Mouse (Mus musculus) lung, adult 2 months (tissue): ENCODE results near the gene Spa17. TPM values are rescaled to one million over a fixed set of nuclear protein-coding genes. Genes with fewer than 3 reads are reported as not detected.

Source experiments
- DNase-seq: peaks from one replicate; pipeline ENCODE4 v3.0.0; 2022
- H3K4me1 ChIP-seq: fragments of 200-500 bp; 2 replicates; pipeline ENCODE4 v1.6.1; 2011; ENCODE audit warnings: low read length; ENCODE audit not compliant: control insufficient read depth, insufficient read depth
- H3K4me3 ChIP-seq: fragments of 200-500 bp; replicated peaks from 2 replicates; pipeline ENCODE3; 2011; ENCODE audit warnings: low read depth, mild to moderate bottlenecking, control low read depth, low read length; ENCODE audit errors: extremely low read depth
- CTCF ChIP-seq: fragments of 200-500 bp; IDR thresholded peaks from 2 replicates; pipeline ENCODE4 v1.5.1; 2011; ENCODE audit warnings: mild to moderate bottlenecking, low read length, control low read depth; ENCODE audit not compliant: insufficient read depth
- POLR2A ChIP-seq: fragments of 200-500 bp; IDR thresholded peaks from 2 replicates; pipeline ENCODE4 v1.6.1; 2011; ENCODE audit warnings: low read depth, mild to moderate bottlenecking, control low read depth, low read length, borderline replicate concordance; ENCODE audit errors: extremely low read depth
- WGBS: fragments of 180-500 bp; shearing (Covaris S2); methylation state at CpG from one replicate; pipeline ENCODE4 v1.1.7; 2018; 5-methylcytosine and 5-hydroxymethylcytosine counted together
- polyA plus RNA-seq: library from polyadenylated mRNA; depleted of rRNA; stranded (reverse); fragments of >200 nt; gene quantifications from 2 replicates; pipeline ENCODE4 v1.2.3, GENCODE M21; 2012; rRNA removed

The Spa17 gene
- polyA plus RNA-seq, 1 experiment = 3.1 TPM

DNA sequence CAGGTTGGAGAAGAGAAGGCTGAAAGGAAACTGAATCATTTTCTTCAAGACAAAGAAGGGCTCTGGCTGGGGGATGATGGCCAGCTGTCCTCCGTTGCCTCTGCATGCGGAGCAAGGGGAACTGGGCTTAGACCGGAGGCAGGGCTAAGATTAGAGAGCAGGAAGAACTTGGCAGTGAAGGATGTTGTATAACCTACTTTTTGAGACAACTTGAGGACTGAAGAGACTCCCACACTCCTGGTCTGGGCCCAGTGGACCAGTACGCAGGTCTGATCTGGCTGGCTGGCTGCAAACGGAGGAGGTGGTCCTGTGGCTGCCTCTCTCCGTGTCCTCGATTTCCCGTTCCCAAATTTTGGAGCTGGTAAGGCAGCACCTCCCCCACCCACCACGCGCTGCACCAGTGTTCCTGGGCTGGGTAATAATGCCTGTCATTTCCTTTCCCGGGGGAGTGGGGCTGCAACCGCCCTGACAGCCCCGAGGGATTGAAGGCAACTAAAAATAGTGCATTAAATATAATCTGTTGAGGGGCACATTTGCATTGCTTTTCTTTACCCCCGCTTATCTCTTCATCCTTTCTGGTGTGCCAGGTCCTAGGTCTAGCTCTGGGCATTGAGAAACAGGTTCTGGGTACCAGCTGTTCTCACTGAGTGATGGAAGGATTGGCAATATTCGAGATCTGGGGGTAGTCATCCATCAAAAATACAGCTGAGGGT lies 45.5 kb downstream of the Spa17 start:
- peaks cover 10% of the 10 kb centered on the region; the same call in 1 of the 2 replicates for H3K4me1 ChIP-seq
- no peak for TF ChIP-seq CTCF
- no peak overlapping the region for H3K4me3 ChIP-seq
- no peak for DNase-seq
- WGBS = 15% methylated on average over 15 of the region's 15 CpGs

DNA sequence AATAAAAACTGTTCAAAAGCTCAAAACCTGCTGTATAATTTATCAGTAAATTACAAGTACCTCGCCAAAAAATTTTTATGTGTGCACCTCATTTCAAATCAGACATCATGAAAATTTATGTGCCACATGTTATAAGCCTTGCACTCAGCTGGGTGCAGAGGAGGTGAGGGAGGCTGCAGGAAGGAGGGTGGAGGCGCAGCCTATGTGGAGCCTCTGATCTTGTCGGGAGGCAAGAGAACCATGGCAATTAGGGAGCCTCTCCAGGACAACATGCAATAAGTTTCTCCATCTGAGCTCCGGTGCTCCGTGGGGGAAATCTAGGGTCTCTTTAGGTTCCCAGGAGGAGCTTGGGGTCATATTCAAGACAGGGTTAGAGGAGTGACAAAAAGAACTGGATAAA lies 46.1 kb downstream of the Spa17 start:
- DNase-seq = no peak
- Histone ChIP-seq H3K4me3 (no peak overlapping the region), H3K4me1 (peaks cover 10% of the 10 kb centered on the region; the same call in 1 of the 2 replicates)
- no peak for TF ChIP-seq CTCF
- TF ChIP-seq POLR2A = no peak
- 38% methylated on average over 5 of the region's 5 CpGs for WGBS

DNA sequence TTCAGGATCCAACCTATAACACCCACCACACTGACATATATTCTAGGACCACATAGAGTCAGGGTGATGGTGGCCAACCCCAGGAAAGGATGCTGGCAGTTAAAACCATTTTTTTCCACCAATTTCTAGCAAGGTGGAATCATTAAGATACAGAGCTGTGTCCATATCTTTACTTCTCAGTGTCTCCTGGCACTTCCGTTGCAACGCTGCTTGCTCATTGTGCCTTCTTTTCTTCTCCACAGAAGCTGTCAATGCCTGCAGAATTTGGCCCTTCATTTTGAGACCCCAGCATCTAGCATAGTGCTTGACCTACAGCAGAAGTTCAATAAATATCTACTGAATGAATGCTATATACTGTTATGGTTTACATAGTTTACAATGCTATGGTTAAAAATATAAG lies 46.5 kb downstream of the Spa17 start:
- H3K4me1 ChIP-seq = peaks cover 10% of the 10 kb centered on the region; the same call in 1 of the 2 replicates
- DNase-seq = no peak
- WGBS = 97% methylated on average over 2 of the region's 2 CpGs
- no peak overlapping the region for H3K4me3 ChIP-seq
- TF ChIP-seq POLR2A = no peak
- no peak for TF ChIP-seq CTCF

DNA sequence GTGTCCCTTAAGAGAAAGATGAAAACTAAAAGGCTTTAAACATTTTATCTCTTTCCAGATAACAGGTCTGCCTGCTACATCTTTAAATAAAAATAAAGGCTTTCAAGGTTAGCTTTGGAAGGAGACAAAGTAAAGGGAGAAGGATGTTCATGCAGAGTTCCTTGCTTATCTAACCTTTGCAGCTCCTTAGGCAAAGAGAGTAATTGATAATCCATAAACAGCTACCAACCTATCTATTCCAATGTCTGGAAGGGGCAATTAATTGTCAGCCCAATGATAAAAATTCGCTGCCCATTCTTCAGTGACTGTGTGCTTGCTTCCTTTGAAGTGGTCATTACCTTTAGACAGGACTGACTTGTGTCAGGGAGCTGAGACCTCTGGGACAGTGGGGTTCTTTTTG lies 49.7 kb downstream of the Spa17 start:
- TF ChIP-seq CTCF (no peak), POLR2A (no peak)
- no peak for DNase-seq
- Histone ChIP-seq H3K4me1 (peaks cover 8% of the 10 kb centered on the region; the same call in 1 of the 2 replicates), H3K4me3 (no peak overlapping the region)
- 69% methylated on average over 1 of the region's 1 CpGs for WGBS

DNA sequence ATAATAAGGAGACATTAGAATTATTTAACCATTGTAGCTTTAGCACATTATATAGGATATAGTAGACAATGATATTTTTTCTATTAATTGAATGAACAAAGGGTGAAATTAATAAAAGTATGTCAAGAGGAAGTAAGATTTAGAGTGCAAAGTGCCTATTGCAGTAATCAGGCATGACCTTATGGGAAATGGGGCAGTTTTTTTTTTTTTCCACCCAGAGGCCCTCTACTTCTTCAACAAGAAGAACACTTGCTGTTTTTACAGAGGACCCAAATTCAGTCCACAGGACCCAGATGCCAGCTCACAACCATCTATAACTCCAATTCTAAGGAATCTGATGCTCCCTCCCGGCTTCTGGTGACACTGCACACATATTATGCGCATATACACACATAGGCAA lies 52.9 kb downstream of the Spa17 start:
- Histone ChIP-seq H3K4me1 (no peaks in the 10 kb centered on the region), H3K4me3 (no peak overlapping the region)
- no peak for TF ChIP-seq CTCF
- 86% methylated on average over 2 of the region's 2 CpGs for WGBS
- no peak for DNase-seq

DNA sequence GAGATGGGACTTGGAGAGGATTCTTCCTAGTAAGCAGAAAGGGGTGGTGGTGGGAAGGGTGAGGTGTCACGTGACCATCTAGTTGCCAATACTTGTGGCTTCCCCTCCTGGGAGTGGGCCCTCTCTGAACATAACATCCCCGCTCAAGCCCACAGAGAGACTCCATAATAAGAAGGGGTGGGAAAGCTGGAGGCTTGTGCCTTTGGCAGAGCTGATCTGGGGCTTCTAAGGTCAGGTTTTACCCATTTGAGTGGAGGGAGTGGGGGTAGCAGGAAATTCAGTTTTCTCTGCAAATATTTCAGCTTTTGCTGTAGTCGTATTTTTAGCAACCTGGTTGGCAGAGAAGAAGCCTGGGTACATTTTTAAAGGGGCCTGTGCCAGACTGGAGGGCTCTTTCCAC lies 57.2 kb downstream of the Spa17 start:
- no peak for DNase-seq
- WGBS = 67% methylated on average over 3 of the region's 3 CpGs
- H3K4me3 ChIP-seq = no peak overlapping the region
- peaks cover 3% of the 10 kb centered on the region; the same call in 1 of the 2 replicates for H3K4me1 ChIP-seq
- TF ChIP-seq CTCF (no peak), POLR2A (no peak)

DNA sequence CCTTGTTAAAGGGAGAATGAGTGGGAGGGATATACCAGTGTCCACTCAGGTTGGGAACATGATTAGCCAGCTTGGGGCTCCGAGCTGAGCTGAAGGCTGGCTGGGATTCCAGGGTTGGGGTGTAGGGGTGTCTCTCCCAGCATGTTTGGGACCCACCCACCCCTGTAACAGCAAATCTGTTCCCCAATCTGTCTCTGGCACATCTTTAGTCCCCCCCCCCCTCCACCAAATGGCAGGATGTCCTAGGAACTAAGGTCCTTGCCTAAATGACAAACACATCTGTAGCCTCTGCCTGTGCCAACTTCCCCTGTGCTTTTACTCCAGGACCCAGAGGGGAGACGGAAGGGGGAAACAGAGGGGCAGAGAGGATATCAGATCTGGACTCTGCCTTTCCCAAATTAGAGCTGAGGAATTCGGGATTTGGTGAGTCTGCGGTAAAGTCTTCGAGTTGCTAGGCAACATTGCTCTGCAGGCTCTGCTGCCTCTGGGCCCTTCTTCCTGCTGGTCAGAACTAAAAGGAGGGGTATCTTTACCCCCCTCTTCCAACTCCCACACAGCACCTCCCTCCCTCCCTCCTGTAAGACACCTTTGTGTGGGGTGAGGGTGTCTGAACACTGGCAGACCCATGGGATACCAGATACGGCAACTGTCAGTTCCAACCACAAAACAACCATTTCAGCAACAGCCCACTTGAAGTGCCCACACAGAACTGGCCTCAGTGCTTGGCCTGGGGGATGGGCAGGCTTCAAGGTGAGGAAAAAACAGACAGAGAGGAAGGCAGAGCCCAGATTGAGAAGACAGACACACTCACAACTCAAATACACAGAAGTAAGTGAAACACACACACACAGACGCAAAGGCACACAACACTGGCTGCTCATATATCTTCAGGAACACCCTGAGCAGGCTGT lies 58.4 kb downstream of the Spa17 start, which contains the start of gene Siae:
TSS of gene Siae (plus strand) at position 861 of the 911 bp plus-strand sequence.
- DNase-seq = no peak
- Histone ChIP-seq H3K4me3 (no peak within 1 kb of the TSS), H3K4me1 (peaks cover 3% of the 10 kb centered on the region; the same call in 1 of the 2 replicates)
- TF ChIP-seq POLR2A = no peak
- no peak for TF ChIP-seq CTCF
- 41% methylated on average over 7 of the region's 7 CpGs for WGBS

DNA sequence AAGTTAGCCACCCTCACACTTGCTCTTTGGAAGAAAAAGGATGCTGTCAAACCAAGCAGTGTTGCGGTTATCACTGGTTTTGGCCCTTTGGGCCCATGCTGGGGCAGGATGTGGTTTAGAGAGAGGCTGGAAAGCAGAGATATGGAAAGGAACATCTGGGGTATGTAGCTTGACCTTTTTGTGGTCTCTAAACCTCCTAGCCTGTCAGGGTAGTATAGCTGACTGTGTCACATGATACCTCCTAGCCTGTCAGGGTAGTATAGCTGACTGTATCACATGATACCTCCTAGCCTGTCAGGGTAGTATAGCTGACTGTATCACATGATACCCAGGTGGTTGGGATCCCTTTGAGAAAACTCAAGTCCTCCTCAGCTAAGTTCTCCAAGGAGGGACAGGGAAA lies 59.2 kb downstream of the Spa17 start:
- Histone ChIP-seq H3K4me3 (no peak overlapping the region), H3K4me1 (peaks cover 3% of the 10 kb centered on the region; the same call in 1 of the 2 replicates)
- no peak for DNase-seq
- WGBS = 73% methylated on average over 1 of the region's 1 CpGs
- TF ChIP-seq POLR2A = no peak
- TF ChIP-seq CTCF = no peak

Other genes with a start within 250 kb of the Spa17 start
- gene Hepacam, start 246.4 kb downstream of the Spa17 start, polyA plus RNA-seq = 2.0 and 2.9 TPM in 2 replicates
- gene Robo4, start 211.8 kb downstream of the Spa17 start, polyA plus RNA-seq = 67.8 and 88.4 TPM in 2 replicates
- 0.07 and 0.22 TPM in 2 replicates for gene Robo3, start 180.5 kb downstream of the Spa17 start, polyA plus RNA-seq
- gene Msantd2, start 124.4 kb downstream of the Spa17 start, polyA plus RNA-seq = 22.9 and 28.5 TPM in 2 replicates
- gene Esam, start 85.6 kb downstream of the Spa17 start, polyA plus RNA-seq = 229 and 240 TPM in 2 replicates
- 60.7 and 63.3 TPM in 2 replicates for gene Vsig2, start 74.5 kb downstream of the Spa17 start, polyA plus RNA-seq
- 19.8 and 20.2 TPM in 2 replicates for gene Nrgn, start 60.8 kb downstream of the Spa17 start, polyA plus RNA-seq
- 6.2 and 9.3 TPM in 2 replicates for gene Siae, start 58.0 kb downstream of the Spa17 start, polyA plus RNA-seq
- 32.7 and 44.5 TPM in 2 replicates for gene Tbrg1, start 43.6 kb upstream of the Spa17 start, polyA plus RNA-seq
- gene Panx3, start 55.5 kb upstream of the Spa17 start, polyA plus RNA-seq = not detected in 2 replicates
- gene Olfr160, start 102.5 kb upstream of the Spa17 start, polyA plus RNA-seq = not detected in 2 replicates
- not detected in 2 replicates for gene Olfr874, start 131.4 kb upstream of the Spa17 start, polyA plus RNA-seq
- gene Olfr875, start 158.1 kb upstream of the Spa17 start, polyA plus RNA-seq = 0.11 TPM in 1 of 2 replicates, not detected in the other
- gene Olfr876, start 189.3 kb upstream of the Spa17 start, polyA plus RNA-seq = not detected in 2 replicates
- gene Olfr877, start 240.5 kb upstream of the Spa17 start, polyA plus RNA-seq = not detected in 2 replicates